Mouse (Mus musculus): Measurements from ENCODE around the gene Fmnl3.

GRCm38 (mm10) chr15:99295484-99295981 lies 74.7 kb downstream of the Fmnl3 start, which contains the start of gene Fam186b:
- no peak for TF ChIP-seq ETS1 (IDR thresholded peaks at IDR 0.05; ENCODE audit: low read depth, low read length)
- TF ChIP-seq CTCF (IDR thresholded peaks at IDR 0.05 in 2 of 3, conservative IDR thresholded peaks at IDR 0.05 in 1 of 3; ENCODE audit: control insufficient read depth in 1 of 3, insufficient read depth in 1 of 3, low read depth in 2 of 3, low read length in 3 of 3, poor library complexity in 1 of 3, severe bottlenecking in 1 of 3): no peak
- TF ChIP-seq GATA1 (IDR thresholded peaks at IDR 0.05; ENCODE audit: low read depth, low read length): no peak
- TF ChIP-seq POLR2A (IDR thresholded peaks at IDR 0.05; ENCODE audit: control insufficient read depth in 1 of 2, insufficient read depth in 1 of 2, low read depth in 1 of 2, low read length in 2 of 2, poor library complexity in 1 of 2): no peak
- no peak for TF ChIP-seq MEF2A (IDR thresholded peaks at IDR 0.05; ENCODE audit: extremely low read depth, insufficient replicate concordance, low read depth, low read length, poor library complexity, severe bottlenecking)
- TF ChIP-seq EP300 (IDR thresholded peaks at IDR 0.05; ENCODE audit: low read depth in 1 of 2, low read length in 2 of 2): no peak
